Mouse (Mus musculus): ENCODE data around the gene Fubp1. TPM values are rescaled to one million over a fixed set of nuclear protein-coding genes. Genes with fewer than 3 reads are reported as not detected.

Fubp1 gene
- total RNA-seq, 2 experiments from 2014 or later: 97.6 to 142 TPM

- ATAC-seq (replicated peaks; ENCODE audit: low FRiP score, poor library complexity, severe bottlenecking): no peak
These were observed 57.9 kb downstream of the Fubp1 start for GRCm38 (mm10) chr3:152268099-152268498.

- no peak for ATAC-seq (replicated peaks; ENCODE audit: low FRiP score, poor library complexity, severe bottlenecking)
These were observed 61.0 kb downstream of the Fubp1 start for GRCm38 (mm10) chr3:152271071-152271710.

- ATAC-seq (replicated peaks; ENCODE audit: low FRiP score, poor library complexity, severe bottlenecking): no peak
These were observed 61.7 kb downstream of the Fubp1 start for GRCm38 (mm10) chr3:152271876-152272275.

GRCm38 (mm10) chr3:152272974-152273685 lies 62.9 kb downstream of the Fubp1 start:
- ATAC-seq (replicated peaks; ENCODE audit: low FRiP score, poor library complexity, severe bottlenecking): no peak

- ATAC-seq (replicated peaks; ENCODE audit: low FRiP score, poor library complexity, severe bottlenecking): no peak
These were observed 64.8 kb downstream of the Fubp1 start for GRCm38 (mm10) chr3:152275008-152275407.

- ATAC-seq (replicated peaks; ENCODE audit: low FRiP score, poor library complexity, severe bottlenecking): no peak
These were observed 66.7 kb downstream of the Fubp1 start for GRCm38 (mm10) chr3:152276935-152277334.

- ATAC-seq (replicated peaks; ENCODE audit: low FRiP score, poor library complexity, severe bottlenecking): no peak
These were observed 67.7 kb downstream of the Fubp1 start for GRCm38 (mm10) chr3:152277912-152278311.

- ATAC-seq (replicated peaks; ENCODE audit: low FRiP score, poor library complexity, severe bottlenecking): no peak
These were observed 68.2 kb downstream of the Fubp1 start for GRCm38 (mm10) chr3:152278431-152278830.

- ATAC-seq (replicated peaks; ENCODE audit: low FRiP score, poor library complexity, severe bottlenecking): peak; percentile 56; the same call in 1 of the 2 replicates
These were observed 71.9 kb downstream of the Fubp1 start for GRCm38 (mm10) chr3:152282126-152282525.

- ATAC-seq (replicated peaks; ENCODE audit: low FRiP score, poor library complexity, severe bottlenecking): no peak
These were observed 74.1 kb downstream of the Fubp1 start for GRCm38 (mm10) chr3:152284306-152284705.

- ATAC-seq (replicated peaks; ENCODE audit: low FRiP score, poor library complexity, severe bottlenecking): no peak
These were observed 74.5 kb downstream of the Fubp1 start for GRCm38 (mm10) chr3:152284759-152285158.

Other genes starting within 250 kb of the Fubp1 start
- gene Gipc2, start 44.2 kb upstream of the Fubp1 start, total RNA-seq (2015; ENCODE audit: low replicate concordance): not detected in 2 replicates
- 2.4 and 4.7 TPM in 2 replicates for gene Gipc2, start 44.2 kb upstream of the Fubp1 start, total RNA-seq (2017; ENCODE audit: low replicate concordance)
- 166 and 217 TPM in 2 replicates for gene Dnajb4, start 120 bp upstream of the Fubp1 start, total RNA-seq (2015; ENCODE audit: low replicate concordance)
- gene Dnajb4, start 120 bp upstream of the Fubp1 start, total RNA-seq (2017; ENCODE audit: low replicate concordance): 316 and 353 TPM in 2 replicates
- gene Nexn, start 55.9 kb downstream of the Fubp1 start, total RNA-seq (2015; ENCODE audit: low replicate concordance): not detected in 2 replicates
- not detected in 2 replicates for gene Nexn, start 55.9 kb downstream of the Fubp1 start, total RNA-seq (2017; ENCODE audit: low replicate concordance)
- gene Miga1, start 130.0 kb downstream of the Fubp1 start, total RNA-seq (2015; ENCODE audit: low replicate concordance): 3.3 and 5.0 TPM in 2 replicates
- gene Miga1, start 130.0 kb downstream of the Fubp1 start, total RNA-seq (2017; ENCODE audit: low replicate concordance): 2.1 and 6.3 TPM in 2 replicates
- gene Usp33, start 136.1 kb downstream of the Fubp1 start, total RNA-seq (2015; ENCODE audit: low replicate concordance): 55.0 and 59.6 TPM in 2 replicates
- gene Usp33, start 136.1 kb downstream of the Fubp1 start, total RNA-seq (2017; ENCODE audit: low replicate concordance): 145 and 182 TPM in 2 replicates
- 12.1 and 16.9 TPM in 2 replicates for gene Zzz3, start 185.1 kb downstream of the Fubp1 start, total RNA-seq (2015; ENCODE audit: low replicate concordance)
- gene Zzz3, start 185.1 kb downstream of the Fubp1 start, total RNA-seq (2017; ENCODE audit: low replicate concordance): 15.5 and 16.9 TPM in 2 replicates

All from erythroblast, adult 5-6 weeks (primary cell).